In the genomic region with DNA sequence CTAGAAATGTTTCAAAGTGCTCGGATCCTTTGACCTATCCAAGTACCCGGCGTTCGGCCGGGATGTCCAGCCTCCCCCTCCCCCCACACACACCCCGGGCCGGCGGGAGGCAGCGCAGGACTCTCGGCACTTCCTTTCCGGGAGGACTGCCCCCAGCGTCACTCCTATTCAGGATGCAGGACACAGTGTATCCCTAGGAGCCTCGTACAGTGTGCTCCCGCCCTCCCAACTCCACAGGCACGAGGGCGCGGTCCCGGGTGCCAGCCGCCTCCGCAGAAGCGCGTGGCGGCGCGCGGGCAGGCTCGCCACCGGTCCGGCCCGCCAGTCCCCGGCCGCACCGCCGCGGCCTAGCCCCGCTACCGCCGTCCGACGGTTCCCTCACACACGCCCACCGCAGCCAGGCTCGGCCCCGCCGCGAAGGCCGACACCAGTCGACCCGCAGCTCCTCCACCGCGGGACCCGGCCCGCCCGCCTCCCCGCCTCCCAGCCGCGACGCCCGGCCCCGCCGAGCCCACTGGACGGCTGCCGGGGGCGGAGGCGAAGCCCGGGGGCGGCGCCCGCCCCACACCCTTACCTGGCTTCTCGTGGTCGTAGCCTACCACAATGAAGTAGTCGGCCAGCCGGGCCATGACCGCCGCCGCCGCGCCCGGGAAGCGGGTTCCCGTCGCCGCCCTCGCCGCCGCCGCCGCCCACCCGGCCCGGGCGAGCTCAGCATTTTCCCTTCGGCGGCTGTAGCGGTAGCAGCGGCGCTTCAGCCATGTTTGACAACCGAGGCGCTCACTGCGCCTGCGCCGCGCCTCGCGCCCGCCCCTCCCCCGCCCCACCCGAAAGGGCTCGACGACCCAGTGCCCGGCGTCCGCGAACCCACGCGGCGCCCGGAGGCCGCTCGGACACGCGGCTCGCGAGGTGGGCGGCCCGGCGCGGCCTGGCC, we compare ENCODE assay signal across 8 mouse cellular contexts. TPM values are rescaled to one million over a fixed set of nuclear protein-coding genes. Genes with fewer than 3 reads are reported as not detected.
DNase-seq lines count a peak whose midpoint lies in the region; ATAC-seq lines count a peak whose summit lies in the region.

Sbf2 (minus strand) TSS at position 790 of the 931 bp plus-strand sequence.

- WGBS in hindbrain, embryonic 13.5 days: under 1% methylated on average over 114 of the region's 127 CpGs

- peaks cover 13% of the 10 kb centered on the region for H3K27me3 ChIP-seq in hindbrain, embryonic 13.5 days

- H3K4me2 ChIP-seq in hindbrain, embryonic 13.5 days: peak within 1 kb of the TSS; percentile 86

- H3K36me3 ChIP-seq in hindbrain, embryonic 13.5 days: no peaks in the 10 kb centered on the region

- DNase-seq in MN1 (ENCODE audit: low spot score): peak; percentile 89
- peak; percentile 80 for DNase-seq in cerebellum, adult 9-10 months
- peak; percentile 50 to 56 for DNase-seq in frontal cortex, postnatal 25 days (ENCODE audit: low spot score in 2 of 2)
- DNase-seq in layer of hippocampus, postnatal 36 days: peak; percentile 71 to 74
- peak; percentile 90 for DNase-seq in lung, postnatal 25 days (ENCODE audit: low spot score)
- peak; percentile 79 for DNase-seq in right cerebral cortex, adult 18-20 months
- DNase-seq in urinary bladder, postnatal 36 days (ENCODE audit: low spot score in 2 of 2): peak; percentile 80 to 82

- H3K9me3 ChIP-seq in hindbrain, embryonic 13.5 days: no peaks in the 10 kb centered on the region

- H3K9ac ChIP-seq in hindbrain, embryonic 13.5 days: peak within 1 kb of the TSS; percentile 95

- peak within 1 kb of the TSS; percentile 99 for H3K27ac ChIP-seq in hindbrain, embryonic 13.5 days

- ATAC-seq in hindbrain, embryonic 13.5 days (ENCODE audit: low FRiP score): peak; percentile 94

- H3K4me3 ChIP-seq in hindbrain, embryonic 13.5 days: peak within 1 kb of the TSS; percentile 89

- H3K4me1 ChIP-seq in hindbrain, embryonic 13.5 days (replicated peaks): peaks cover 29% of the 10 kb centered on the region

RNA-seq across cellular contexts. Expression of gene Sbf2, which starts in this region (rescaled TPM):
- polyA plus RNA-seq in hindbrain, embryonic 13.5 days (2015; fragmentation: Nextera tagmentation; extraction: Ambion mirVana): 60.3 and 62.1 TPM in 2 replicates
- 10 to 100 TPM; 71.2 to 91.3 TPM for total RNA-seq in layer of hippocampus, postnatal 36 days (2021)

Comparison
In these comparisons a context has a peak if more than half of its experiments do, and no peak if none do; other contexts are left out.
1. Peak in every context shown above with its lines: DNase-seq, ATAC-seq, H3K4me3 ChIP-seq and H3K27ac ChIP-seq.